Mouse (Mus musculus) cortical plate, adult 2 months (tissue): ENCODE measurements around the gene Pfkfb3.

Experiments used
- CTCF ChIP-seq: fragments of 200-500 bp; IDR thresholded peaks from 2 replicates; pipeline ENCODE4 v1.5.1; 2011; ENCODE audit warnings: mild to moderate bottlenecking, control low read depth, low read length; ENCODE audit not compliant: insufficient read depth; ENCODE audit errors: extremely low read depth
- POLR2A ChIP-seq: fragments of 200-500 bp; IDR thresholded peaks from 2 replicates; pipeline ENCODE4 v1.6.1; 2011; ENCODE audit warnings: mild to moderate bottlenecking, low read length, control low read depth; ENCODE audit not compliant: insufficient read depth; ENCODE audit errors: extremely low read depth

DNA sequence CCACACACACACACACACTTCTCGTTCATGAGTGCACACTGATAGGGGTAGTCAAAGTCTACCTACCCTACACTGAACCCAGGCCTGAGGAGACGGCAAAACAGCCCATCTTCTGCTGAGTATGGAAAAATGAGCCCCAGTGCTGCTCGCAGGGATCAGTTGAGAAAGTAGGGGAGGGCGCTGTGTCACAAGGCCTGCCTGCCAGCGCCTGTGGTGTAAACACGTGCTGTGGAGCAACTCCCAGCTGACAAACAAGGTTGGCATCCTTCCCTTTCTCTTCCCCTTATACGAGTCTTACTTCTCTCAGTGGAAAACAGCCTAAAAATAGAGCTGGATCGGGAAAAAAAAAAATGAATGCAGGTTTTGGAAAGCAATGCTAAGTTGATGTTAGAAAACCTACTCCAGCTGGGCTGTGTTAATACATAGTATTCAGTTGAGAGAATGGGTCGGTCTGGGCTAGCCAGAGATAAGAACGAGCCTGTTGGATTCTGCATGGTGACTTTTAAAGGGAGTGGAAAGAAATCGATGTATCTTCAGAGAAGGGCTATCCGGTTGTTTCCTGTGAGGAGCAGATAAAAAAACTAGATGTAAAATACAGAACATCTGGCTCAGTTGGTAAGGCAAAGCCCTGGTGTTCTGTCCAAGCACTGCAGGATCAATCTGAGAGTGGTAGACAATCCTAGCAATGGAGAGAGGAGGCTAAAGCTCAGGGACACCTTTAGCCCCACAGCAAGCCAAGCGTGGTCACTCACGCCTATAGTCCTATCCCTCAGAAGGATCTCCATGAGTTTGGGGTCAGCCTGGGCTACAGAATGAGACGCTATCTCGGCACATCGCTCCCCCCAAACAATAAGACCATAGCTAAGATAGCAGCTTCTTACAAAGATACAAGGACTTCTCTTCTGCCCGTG lies 40.6 kb downstream of the Pfkfb3 start:
- TF ChIP-seq CTCF (no peak), POLR2A (no peak)
